Mouse (Mus musculus) forebrain, embryonic 11.5 days (tissue): ENCODE data around the gene Nkapd1. TPM values are rescaled to one million over a fixed set of nuclear protein-coding genes. Genes with fewer than 3 reads are reported as not detected.

Experiments
- ATAC-seq: fragments of 200-750 bp; cut with Nextera tagmentation; replicated peaks from 2 replicates; pipeline ENCODE4 v1.8.0; 2017; ENCODE audit warnings: moderate TSS enrichment; ENCODE audit not compliant: low FRiP score
- DNase-seq: peaks from one replicate; pipeline ENCODE4 v3.0.0-alpha.2; 2017; ENCODE audit warnings: low spot score
- H3K27ac ChIP-seq: fragments of 300-500 bp; sonication (generic); 2 replicates; pipeline ENCODE4 v1.5.1; 2014; ENCODE audit warnings: low read depth, low read length
- H3K27me3 ChIP-seq: fragments of 300-500 bp; sonication (generic); 2 replicates; pipeline ENCODE4 v1.6.1; 2014; ENCODE audit warnings: mild to moderate bottlenecking, low read length, mixed read lengths; ENCODE audit not compliant: control insufficient read depth, insufficient read depth
- H3K36me3 ChIP-seq: fragments of 300-500 bp; sonication (generic); 2 replicates; pipeline ENCODE4 v1.6.1; 2014; ENCODE audit warnings: mild to moderate bottlenecking, low read length, moderate library complexity, mixed read lengths; ENCODE audit not compliant: control insufficient read depth, insufficient read depth
- H3K4me1 ChIP-seq: fragments of 300-500 bp; sonication (generic); replicated peaks from 2 replicates; pipeline ENCODE4 v1.6.1; 2014; ENCODE audit warnings: low read length, mixed read lengths; ENCODE audit not compliant: control insufficient read depth, insufficient read depth
- H3K4me2 ChIP-seq: fragments of 300-500 bp; sonication (generic); 2 replicates; pipeline ENCODE4 v1.6.1; 2014; ENCODE audit warnings: low read depth, mild to moderate bottlenecking, low read length, moderate library complexity, mixed read lengths; ENCODE audit not compliant: severe bottlenecking
- H3K4me3 ChIP-seq: fragments of 300-500 bp; sonication (generic); 2 replicates; pipeline ENCODE4 v1.5.1; 2014; ENCODE audit warnings: low read depth, low read length
- H3K9ac ChIP-seq: fragments of 300-500 bp; sonication (generic); 2 replicates; pipeline ENCODE4 v1.6.1; 2014; ENCODE audit warnings: low read length
- H3K9me3 ChIP-seq: fragments of 300-500 bp; sonication (generic); 2 replicates; pipeline ENCODE4 v1.6.1; 2016; ENCODE audit warnings: low read length, mixed read lengths; ENCODE audit not compliant: control insufficient read depth
- WGBS: fragments of 180-500 bp; shearing (Covaris S2); extraction: QIAGEN DNeasy Blood & Tissue Kit; methylation state at CpG from one replicate; pipeline ENCODE4 v1.1.7; 2014; 5-methylcytosine and 5-hydroxymethylcytosine counted together
- polyA plus RNA-seq: library from polyadenylated mRNA; unstranded; fragments of >200 nt; fragmentation: Nextera tagmentation; extraction: Ambion mirVana; gene quantifications from 2 replicates; pipeline ENCODE4 v1.2.1, GENCODE M21; 2014

The Nkapd1 gene
- polyA plus RNA-seq, 1 experiment from 2014 or later: 24.3 TPM

GRCm38 (mm10) chr9:50565940-50566339 is 51.3 kb downstream of the Nkapd1 start:
- no peak overlapping the region for H3K4me3 ChIP-seq
- no peak overlapping the region for H3K27ac ChIP-seq
- WGBS: 83% methylated on average over 4 of the region's 4 CpGs
- H3K9me3 ChIP-seq: no peaks in the 10 kb centered on the region
- no peak overlapping the region for H3K9ac ChIP-seq
- H3K36me3 ChIP-seq: no peaks in the 10 kb centered on the region
- no peaks in the 10 kb centered on the region for H3K27me3 ChIP-seq
- no peak for DNase-seq
- no peaks in the 10 kb centered on the region for H3K4me1 ChIP-seq
- no peak for ATAC-seq
- H3K4me2 ChIP-seq: no peak overlapping the region

DNA sequence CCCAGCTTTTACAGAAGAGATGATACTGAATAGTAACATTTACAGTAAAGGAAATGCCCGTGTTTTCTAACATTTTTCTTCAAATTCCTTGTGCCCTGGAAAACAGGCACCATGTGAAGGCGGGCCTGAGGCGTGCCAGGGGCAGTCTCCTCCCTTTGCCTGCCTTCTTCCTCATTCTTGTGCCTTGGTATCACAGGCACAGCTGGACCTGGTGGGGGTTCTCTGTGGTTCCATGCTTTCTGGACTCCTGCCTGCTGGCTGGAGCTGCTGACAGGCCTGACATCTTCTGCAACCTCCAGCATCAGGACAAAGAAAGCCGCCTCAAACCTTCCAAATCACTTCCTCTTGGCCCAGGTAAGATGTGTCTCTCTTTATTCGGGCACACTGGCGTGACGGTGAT is 52.1 kb downstream of the Nkapd1 start:
- ATAC-seq (no peak), DNase-seq (no peak)
- no peaks in the 10 kb centered on the region for H3K9me3 ChIP-seq
- no peak overlapping the region for H3K4me2 ChIP-seq
- no peak overlapping the region for H3K27ac ChIP-seq
- no peaks in the 10 kb centered on the region for H3K27me3 ChIP-seq
- no peaks in the 10 kb centered on the region for H3K4me1 ChIP-seq
- H3K4me3 ChIP-seq: no peak overlapping the region
- WGBS: 80% methylated on average over 7 of the region's 7 CpGs
- no peaks in the 10 kb centered on the region for H3K36me3 ChIP-seq
- no peak overlapping the region for H3K9ac ChIP-seq

DNA sequence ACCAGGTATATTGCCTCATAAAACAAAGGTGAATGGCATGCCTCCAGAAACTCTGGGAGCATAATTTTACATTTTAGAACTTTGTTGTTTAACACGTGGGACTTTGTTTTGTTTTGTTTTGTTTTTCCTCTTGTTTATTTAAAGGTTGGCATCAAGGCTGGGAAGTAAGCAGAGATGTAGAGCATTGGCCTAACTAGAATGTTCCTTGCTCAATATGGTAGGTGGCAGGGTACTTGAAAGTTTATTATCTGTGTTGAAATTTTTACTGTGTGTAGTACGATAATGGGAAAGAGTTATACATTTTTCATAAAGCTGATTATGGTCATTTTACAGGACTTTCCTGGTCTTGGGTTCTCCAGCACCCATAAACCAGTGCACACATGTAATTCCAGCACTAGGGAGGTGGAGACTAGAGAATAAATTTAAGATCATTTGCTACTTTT is 55.3 kb downstream of the Nkapd1 start:
- DNase-seq (no peak), ATAC-seq (no peak)
- no peaks in the 10 kb centered on the region for H3K36me3 ChIP-seq
- H3K9me3 ChIP-seq: no peaks in the 10 kb centered on the region
- H3K9ac ChIP-seq: no peak overlapping the region
- no peak overlapping the region for H3K27ac ChIP-seq
- no peak overlapping the region for H3K4me2 ChIP-seq
- WGBS: 84% methylated on average over 2 of the region's 2 CpGs
- H3K4me3 ChIP-seq: no peak overlapping the region
- H3K27me3 ChIP-seq: no peaks in the 10 kb centered on the region
- H3K4me1 ChIP-seq: no peaks in the 10 kb centered on the region

DNA sequence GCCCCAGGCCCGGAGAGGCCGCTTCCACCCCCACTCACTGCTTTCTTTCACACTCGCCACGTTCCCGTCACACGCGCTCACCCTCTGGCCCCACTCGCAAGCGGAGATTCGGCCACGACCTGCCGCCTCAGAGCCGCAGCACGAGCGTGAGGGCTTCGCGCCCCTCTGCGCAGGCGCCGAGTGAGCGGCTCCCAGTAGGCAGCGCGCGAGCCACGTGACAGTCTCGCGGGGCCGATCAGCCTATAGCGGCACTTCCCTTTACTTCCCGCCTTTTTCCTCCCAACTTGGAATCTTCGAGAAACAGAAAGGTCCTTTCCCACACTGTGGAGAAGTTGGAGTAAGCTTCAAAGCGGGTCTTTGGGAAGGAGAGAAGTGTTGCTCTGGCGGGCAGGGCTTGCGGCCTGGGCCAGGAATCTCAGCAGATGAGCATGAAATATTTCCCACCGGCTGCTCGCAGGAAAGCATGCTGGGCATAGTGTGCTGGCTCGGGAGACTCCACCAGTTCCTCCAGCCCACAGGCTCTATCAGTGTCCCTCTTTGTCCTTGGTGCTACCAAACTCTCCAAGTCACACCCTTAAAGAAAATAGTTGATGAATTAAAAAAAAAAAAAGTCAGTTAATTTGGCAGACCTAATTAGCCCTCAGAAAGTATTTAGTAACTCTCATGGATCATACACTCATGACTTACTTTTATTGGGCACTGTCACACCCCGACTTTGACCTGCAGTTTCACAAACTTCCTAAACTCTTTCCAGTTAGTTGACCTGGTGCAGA is 55.9 kb downstream of the Nkapd1 start, which contains the start of gene Tex12:
Tex12 (minus strand) TSS at position 181 of the 773 bp plus-strand sequence.
- Histone ChIP-seq H3K27ac (no peak within 1 kb of the TSS), H3K4me3 (no peak within 1 kb of the TSS), H3K4me2 (no peak within 1 kb of the TSS), H3K9me3 (no peaks in the 10 kb centered on the region), H3K36me3 (no peaks in the 10 kb centered on the region), H3K27me3 (no peaks in the 10 kb centered on the region), H3K4me1 (no peaks in the 10 kb centered on the region), H3K9ac (no peak within 1 kb of the TSS)
- ATAC-seq (no peak), DNase-seq (no peak)
- 88% methylated on average over 38 of the region's 38 CpGs for WGBS

Other genes starting within 250 kb of the Nkapd1 start
- 0.21 TPM in 1 of 2 replicates, not detected in the other for gene Plet1, start 122.9 kb downstream of the Nkapd1 start, polyA plus RNA-seq
- gene Pts, start 88.7 kb downstream of the Nkapd1 start, polyA plus RNA-seq: 77.5 and 93.5 TPM in 2 replicates
- 9.6 and 10.3 TPM in 2 replicates for gene Il18, start 62.6 kb downstream of the Nkapd1 start, polyA plus RNA-seq
- gene Bco2, start 62.3 kb downstream of the Nkapd1 start, polyA plus RNA-seq: 0.33 and 0.63 TPM in 2 replicates
- gene Tex12, start 56.1 kb downstream of the Nkapd1 start, polyA plus RNA-seq: 0.28 TPM in 1 of 2 replicates, not detected in the other
- 257 and 262 TPM in 2 replicates for gene Sdhd, start 13.7 kb downstream of the Nkapd1 start, polyA plus RNA-seq
- 318 and 323 TPM in 2 replicates for gene Timm8b, start 13.6 kb downstream of the Nkapd1 start, polyA plus RNA-seq
- gene Pih1d2, start 143 bp downstream of the Nkapd1 start, polyA plus RNA-seq: 7.2 and 8.6 TPM in 2 replicates
- 53.2 and 57.7 TPM in 2 replicates for gene Dlat, start 42.3 kb upstream of the Nkapd1 start, polyA plus RNA-seq
- gene Dixdc1, start 122.1 kb upstream of the Nkapd1 start, polyA plus RNA-seq: 18.1 and 19.5 TPM in 2 replicates
- gene 2310030G06Rik, start 129.1 kb upstream of the Nkapd1 start, polyA plus RNA-seq: 0.79 and 2.3 TPM in 2 replicates
- 5.5 and 6.0 TPM in 2 replicates for gene Cryab, start 133.9 kb upstream of the Nkapd1 start, polyA plus RNA-seq
- 0.73 TPM in 1 of 2 replicates, not detected in the other for gene Hspb2, start 134.9 kb upstream of the Nkapd1 start, polyA plus RNA-seq
- 12.6 and 14.0 TPM in 2 replicates for gene Fdxacb1, start 150.8 kb upstream of the Nkapd1 start, polyA plus RNA-seq
- gene Alg9, start 157.6 kb upstream of the Nkapd1 start, polyA plus RNA-seq: 33.4 and 40.3 TPM in 2 replicates
- gene 1110032A03Rik, start 158.1 kb upstream of the Nkapd1 start, polyA plus RNA-seq: 28.7 and 31.2 TPM in 2 replicates
- 125 and 132 TPM in 2 replicates for gene Ppp2r1b, start 227.8 kb upstream of the Nkapd1 start, polyA plus RNA-seq